Mouse (Mus musculus): ENCODE measurements at regions not wholly inside any gene's neighbourhood (a gene's known extent, or its start where the extent isn't known, plus 50 kb on each side); places are given as distances from the start of the nearest gene placed in this dataset.

DNA sequence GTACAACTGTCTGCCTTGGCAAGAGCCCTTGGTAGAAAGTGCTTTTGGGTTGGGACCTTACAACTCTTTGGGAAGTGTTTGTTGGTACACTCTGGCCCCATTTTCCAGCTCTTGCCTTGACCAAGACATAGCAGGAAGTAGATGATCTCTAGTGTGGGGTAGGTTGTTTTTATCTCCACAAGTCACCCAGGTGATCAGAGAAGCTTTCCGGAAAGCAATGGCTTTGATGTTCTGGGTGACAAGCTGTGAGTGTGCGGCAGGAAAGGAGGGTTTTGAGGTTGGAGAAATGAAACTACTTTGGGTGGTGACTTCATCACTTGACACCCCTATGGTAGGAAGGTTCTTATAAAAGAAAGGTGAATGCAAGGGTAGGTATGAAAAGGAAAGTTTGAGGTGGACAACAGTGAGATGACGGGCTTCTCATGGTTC, 1246.8 kb upstream of the A1bg start:
- in situ Hi-C loops (cut with MboI; ENCODE audit: low pct_unique_long_range_greater_than_20kb), result no loop called here
- CTCF ChIA-PET, result interaction anchor here (0.7 to 1.6 kb wide), 3 partner anchors 9 to 35 kb away, joined by 3 to 5 read pairs (median 3); no protein-coding TSS in a partner anchor

DNA sequence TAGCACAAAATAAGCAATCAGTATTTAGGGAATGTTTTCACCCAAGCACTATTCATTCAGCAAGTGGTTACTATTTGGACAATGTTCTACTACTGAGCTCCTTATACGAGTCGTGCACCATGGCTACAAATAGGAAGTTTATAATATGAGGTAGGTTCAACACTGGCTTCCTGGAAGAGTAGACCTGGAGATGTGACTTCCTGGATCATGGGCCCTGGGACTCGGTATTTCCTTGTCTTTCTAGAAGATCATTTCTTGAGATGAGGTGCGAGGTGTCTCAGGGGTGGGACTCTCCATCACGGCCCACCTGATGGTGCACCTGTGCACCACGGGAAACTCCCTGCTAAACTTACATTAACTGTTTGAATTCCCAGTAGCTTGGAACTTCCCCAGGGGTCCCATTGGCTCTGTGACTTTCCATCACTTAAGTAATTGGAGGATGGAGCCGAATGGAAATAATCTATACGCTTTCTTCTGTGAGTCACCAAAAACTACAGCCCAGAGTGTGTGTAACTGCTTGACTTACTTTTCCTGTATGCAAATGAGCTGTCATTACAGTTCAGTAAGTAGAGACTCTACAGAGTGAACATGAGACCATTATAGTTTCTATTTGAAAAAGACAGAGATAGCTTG, 1246.3 kb upstream of the A1bg start:
- in situ Hi-C loops (cut with MboI; ENCODE audit: low pct_unique_long_range_greater_than_20kb), result no loop called here
- no peak for DNase-seq (ENCODE audit: low read depth, low spot score)
- H3K27me3 ChIP-seq, result no peaks in the 10 kb centered on the region
- ATAC-seq, result no peak
- CTCF ChIA-PET, result interaction anchor here (0.7 to 1.6 kb wide), 4 partner anchors 8 to 36 kb away, joined by 3 to 5 read pairs (median 3); no protein-coding TSS in a partner anchor
- POLR2A ChIA-PET, result interaction anchor here (1.1 kb wide), 1 partner anchor 10 kb away, joined by 3 read pairs; no protein-coding TSS in a partner anchor
- TF ChIP-seq CTCF (IDR thresholded peaks at IDR 0.05), result no peak

More for the DNA sequence above, 1246.8 kb upstream of the A1bg start:
- ATAC-seq, result no peak
- no peaks in the 10 kb centered on the region for H3K27me3 ChIP-seq
- POLR2A ChIA-PET, result interaction anchor here (1.1 kb wide), 1 partner anchor 9 kb away, joined by 3 read pairs; no protein-coding TSS in a partner anchor
- no peak for TF ChIP-seq CTCF (IDR thresholded peaks at IDR 0.05)
- no peak for DNase-seq (ENCODE audit: low read depth, low spot score)

DNA sequence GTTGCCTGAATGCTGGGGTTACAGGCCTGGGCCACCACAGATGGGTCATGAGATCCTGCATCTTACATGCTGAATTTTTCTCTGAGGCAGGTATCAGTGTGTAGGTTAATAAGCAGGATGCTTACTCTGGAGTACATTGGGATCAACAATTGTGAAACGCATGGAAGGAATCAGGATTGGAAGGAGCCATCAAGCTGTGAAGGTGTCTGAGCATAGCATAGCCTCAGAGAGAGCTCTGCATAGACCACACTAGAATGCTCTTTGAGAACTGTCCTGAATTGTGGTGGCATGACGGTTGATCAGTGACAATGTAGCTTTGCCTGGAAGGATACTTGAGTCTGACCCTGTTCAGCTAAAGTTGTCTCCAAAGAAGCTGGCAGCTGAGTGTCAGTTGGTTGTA, 1245.7 kb upstream of the A1bg start:
- ATAC-seq (no peak), DNase-seq (ENCODE audit: low read depth, low spot score) (no peak)
- no peaks in the 10 kb centered on the region for H3K27me3 ChIP-seq
- in situ Hi-C loops (cut with MboI; ENCODE audit: low pct_unique_long_range_greater_than_20kb), result no loop called here
- TF ChIP-seq CTCF (IDR thresholded peaks at IDR 0.05), result no peak
- POLR2A ChIA-PET, result interaction anchor here (1.1 kb wide), 1 partner anchor 11 kb away, joined by 3 read pairs; no protein-coding TSS in a partner anchor
- CTCF ChIA-PET, result interaction anchor here (1.4 to 1.6 kb wide), 3 partner anchors 9 to 36 kb away, joined by 3 to 5 read pairs (median 3); no protein-coding TSS in a partner anchor

DNA sequence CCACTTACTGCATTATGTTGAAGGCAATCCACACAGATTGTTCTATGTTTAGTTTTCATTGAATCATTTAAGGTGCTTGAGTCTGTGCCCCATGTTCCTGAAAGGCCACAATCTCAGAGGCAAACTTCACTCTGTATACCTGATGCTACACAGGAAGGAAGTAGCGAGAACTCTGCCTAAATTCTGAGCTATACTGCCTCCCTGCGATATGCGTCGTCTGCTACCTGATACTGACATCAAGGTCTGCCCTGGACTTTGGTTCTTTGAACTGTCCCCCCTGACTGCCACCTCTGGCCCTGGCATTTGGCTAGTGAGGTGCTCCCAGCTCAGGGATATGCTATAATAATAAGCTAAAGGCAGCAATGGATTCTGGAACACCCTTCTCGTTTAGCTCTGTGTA, 1244.0 kb upstream of the A1bg start:
- in situ Hi-C loops (cut with MboI; ENCODE audit: low pct_unique_long_range_greater_than_20kb), result no loop called here
- DNase-seq (ENCODE audit: low read depth, low spot score) (no peak), ATAC-seq (no peak)
- CTCF ChIA-PET, result interaction anchor here (1.0 to 1.7 kb wide), 2 partner anchors 13 to 45 kb away, joined by 4 to 5 read pairs; no protein-coding TSS in a partner anchor
- POLR2A ChIA-PET, result interaction anchor here (1.1 kb wide), 1 partner anchor 21 kb away, joined by 3 read pairs; no protein-coding TSS in a partner anchor
- H3K27me3 ChIP-seq, result no peaks in the 10 kb centered on the region
- no peak for TF ChIP-seq CTCF (IDR thresholded peaks at IDR 0.05)

DNA sequence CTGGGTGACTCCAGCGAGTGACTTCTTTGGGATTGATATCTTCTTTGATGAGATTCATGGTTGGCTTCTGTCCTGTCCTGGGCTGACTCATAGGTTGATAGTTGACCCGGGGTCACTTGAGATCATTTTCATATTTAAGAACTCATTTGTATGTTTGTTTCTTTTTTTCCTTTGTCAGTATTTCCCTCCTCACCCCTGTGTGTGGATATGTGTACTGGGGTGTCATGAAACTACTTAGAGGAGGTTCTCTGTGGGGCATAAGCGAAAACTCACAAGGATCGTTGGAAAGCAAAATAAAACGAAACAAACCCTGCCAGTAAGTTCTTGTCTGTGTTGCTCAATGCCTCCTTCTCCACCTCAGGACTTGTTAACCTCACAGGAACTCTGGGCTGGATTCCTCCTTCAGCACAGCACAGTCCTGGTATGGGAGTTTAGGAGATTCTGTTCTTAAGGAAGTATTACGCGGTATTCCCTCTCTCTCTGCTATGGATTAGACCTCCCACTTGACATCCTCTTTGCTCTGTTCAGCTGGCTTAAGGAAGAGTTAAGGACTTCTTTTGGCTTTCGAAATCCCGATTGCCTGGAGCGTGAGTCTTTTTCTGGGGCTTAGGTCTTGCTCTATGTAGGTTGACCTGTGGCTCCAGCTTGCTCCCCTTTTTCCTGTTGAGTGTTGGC, 1243.2 kb upstream of the A1bg start:
- ATAC-seq (no peak), DNase-seq (ENCODE audit: low read depth, low spot score) (no peak)
- in situ Hi-C loops (cut with MboI; ENCODE audit: low pct_unique_long_range_greater_than_20kb), result no loop called here
- CTCF ChIA-PET, result interaction anchor here (1.7 kb wide), 1 partner anchor 14 kb away, joined by 5 read pairs; no protein-coding TSS in a partner anchor
- no peak for TF ChIP-seq CTCF (IDR thresholded peaks at IDR 0.05)
- POLR2A ChIA-PET, result interaction anchor here (1.0 kb wide), 1 partner anchor 8 kb away, joined by 3 read pairs; no protein-coding TSS in a partner anchor
- no peaks in the 10 kb centered on the region for H3K27me3 ChIP-seq

DNA sequence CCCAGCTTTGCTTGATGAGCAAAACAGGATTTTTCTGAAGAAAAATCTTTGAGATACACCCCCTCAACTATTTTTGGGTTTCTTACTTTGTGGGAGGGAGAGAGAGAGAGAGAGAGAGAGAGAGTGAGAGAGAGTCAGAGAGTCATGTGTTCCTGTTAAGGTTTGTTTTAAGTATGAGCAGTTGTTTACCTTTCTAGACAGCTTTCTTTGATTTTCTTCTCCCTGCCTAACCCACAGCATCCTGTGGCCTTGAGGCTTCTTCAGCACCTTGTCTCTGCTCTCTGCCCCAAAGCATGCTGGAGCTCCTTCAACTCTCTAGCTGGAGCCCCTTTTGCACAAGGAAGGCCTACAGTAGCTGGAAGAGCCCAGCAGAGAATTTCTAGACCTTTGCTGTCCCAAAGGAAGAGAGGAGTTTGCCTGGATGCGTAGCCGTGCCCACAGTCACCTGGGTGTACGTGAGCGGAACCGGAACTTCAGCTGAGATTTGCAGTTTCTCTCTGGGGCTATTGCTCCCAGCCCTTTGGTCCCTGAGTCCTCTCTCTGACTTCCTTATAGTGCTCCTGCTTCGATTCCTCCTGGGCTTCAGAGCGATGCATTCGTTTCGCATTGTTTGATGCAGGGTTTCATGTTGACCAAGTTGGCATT, 1242.1 kb upstream of the A1bg start:
- ChIA-PET CTCF (interaction anchor here (1.0 kb wide), 1 partner anchor 12 kb away, joined by 4 read pairs; no protein-coding TSS in a partner anchor), POLR2A (interaction anchor here (0.6 to 1.0 kb wide), 3 partner anchors 9 to 1825 kb away, joined by 3 to 5 read pairs (median 3); no protein-coding TSS in a partner anchor)
- TF ChIP-seq CTCF (IDR thresholded peaks at IDR 0.05), result no peak
- DNase-seq (ENCODE audit: low read depth, low spot score) (no peak), ATAC-seq (no peak)
- no peaks in the 10 kb centered on the region for H3K27me3 ChIP-seq
- in situ Hi-C loops (cut with MboI; ENCODE audit: low pct_unique_long_range_greater_than_20kb), result no loop called here

DNA sequence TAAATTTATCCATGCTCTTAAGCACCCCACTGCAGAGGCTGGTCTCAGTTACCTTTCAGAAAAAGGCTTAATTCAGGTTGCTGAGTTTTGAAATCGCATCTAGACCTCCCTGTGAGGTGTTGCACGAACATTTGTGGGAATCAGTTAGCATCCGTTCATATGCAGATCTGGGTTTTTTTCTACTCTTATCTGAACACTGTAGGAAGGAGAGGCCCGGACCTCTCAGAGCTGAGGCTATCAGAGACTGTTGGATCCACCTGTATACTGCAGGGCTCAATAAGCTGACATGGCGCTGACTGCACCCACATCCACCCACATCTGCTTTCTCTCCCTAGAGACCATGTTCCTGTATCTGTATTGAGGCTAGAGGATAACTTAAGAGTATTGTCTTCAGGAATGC, 1240.4 kb upstream of the A1bg start:
- in situ Hi-C loops (cut with MboI; ENCODE audit: low pct_unique_long_range_greater_than_20kb), result no loop called here
- no peaks in the 10 kb centered on the region for H3K27me3 ChIP-seq
- TF ChIP-seq CTCF (IDR thresholded peaks at IDR 0.05), result no peak
- POLR2A ChIA-PET, result interaction anchor here (1.0 kb wide), 1 partner anchor 23 kb away, joined by 3 read pairs; no protein-coding TSS in a partner anchor
- DNase-seq (ENCODE audit: low read depth, low spot score) (no peak), ATAC-seq (no peak)
- CTCF ChIA-PET, result interaction anchor here (1.3 kb wide), 1 partner anchor 178 kb away, joined by 3 read pairs; no protein-coding TSS in a partner anchor

DNA sequence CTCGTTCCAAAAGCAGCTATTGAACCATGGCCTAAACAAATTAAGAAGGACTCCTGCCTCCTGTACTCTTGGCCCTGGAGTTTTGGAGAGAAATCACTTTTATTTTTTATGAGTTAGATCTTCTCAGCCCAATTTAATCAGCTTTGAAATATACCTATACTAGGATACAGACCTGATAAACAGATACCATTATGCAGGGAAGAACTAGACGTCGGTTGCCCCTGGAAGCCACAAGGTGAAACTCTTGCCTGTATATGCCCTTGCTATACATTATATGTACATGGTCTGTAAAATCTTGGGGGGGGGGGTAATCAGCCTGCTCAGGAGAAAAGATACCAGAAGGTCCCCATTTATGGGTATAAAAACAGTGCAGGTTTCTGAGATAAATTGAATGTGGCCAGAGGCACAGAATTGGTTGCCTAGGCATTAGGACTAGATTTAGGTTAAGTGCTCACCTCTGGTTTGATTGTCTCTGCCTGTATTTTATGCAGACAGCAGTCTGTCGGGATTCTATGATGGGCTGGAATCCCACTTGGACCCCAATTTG, 1239.9 kb upstream of the A1bg start:
- in situ Hi-C loops (cut with MboI; ENCODE audit: low pct_unique_long_range_greater_than_20kb), result no loop called here
- DNase-seq (ENCODE audit: low read depth, low spot score), result no peak
- no peak for TF ChIP-seq CTCF (IDR thresholded peaks at IDR 0.05)
- no peak for ATAC-seq
- ChIA-PET CTCF (interaction anchor here (1.3 kb wide), 1 partner anchor 177 kb away, joined by 3 read pairs; no protein-coding TSS in a partner anchor), POLR2A (interaction anchor here (1.0 kb wide), 1 partner anchor 24 kb away, joined by 3 read pairs; no protein-coding TSS in a partner anchor)
- no peaks in the 10 kb centered on the region for H3K27me3 ChIP-seq

DNA sequence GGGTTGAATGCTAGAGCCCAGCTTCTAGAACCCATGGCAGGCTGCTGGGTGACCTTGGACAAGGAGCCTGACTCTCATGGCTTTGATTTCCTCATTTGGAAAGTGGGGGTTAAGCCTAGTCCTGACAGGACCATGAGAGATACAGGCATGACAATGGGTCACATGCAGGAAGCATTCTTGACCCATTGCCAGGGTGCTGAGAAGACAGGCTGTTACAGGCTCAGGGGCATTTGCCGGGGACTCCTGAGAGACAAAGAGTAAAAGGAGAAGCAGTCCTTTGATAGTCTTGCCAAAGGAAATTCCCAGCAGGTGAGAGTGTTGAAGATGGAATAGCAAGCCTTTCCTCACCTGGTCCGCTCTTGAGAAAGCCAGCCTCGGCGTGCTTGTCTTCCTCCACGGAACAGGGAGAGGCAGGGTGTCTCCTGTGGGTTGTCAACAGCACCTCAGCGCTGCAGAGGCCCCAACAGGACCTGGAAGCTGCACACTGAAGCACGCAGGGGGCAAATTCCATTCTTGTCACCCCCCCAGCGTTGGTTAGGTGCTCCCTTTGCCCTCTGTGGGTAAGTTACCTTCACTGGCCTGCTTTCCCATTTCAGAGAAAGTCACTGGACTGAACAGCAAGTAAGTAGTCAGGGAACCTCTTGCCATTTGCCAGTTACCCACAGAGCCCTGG, 1239.3 kb upstream of the A1bg start:
- no peak for DNase-seq (ENCODE audit: low read depth, low spot score)
- CTCF ChIA-PET, result no interaction called here
- H3K27me3 ChIP-seq, result no peaks in the 10 kb centered on the region
- in situ Hi-C loops (cut with MboI; ENCODE audit: low pct_unique_long_range_greater_than_20kb), result no loop called here
- no peak for TF ChIP-seq CTCF (IDR thresholded peaks at IDR 0.05)
- no peak for ATAC-seq
- POLR2A ChIA-PET, result interaction anchor here (1.3 kb wide), 1 partner anchor 40 kb away, joined by 3 read pairs; no protein-coding TSS in a partner anchor

Data from Patski (cell line).